Mouse (Mus musculus): ENCODE results near the gene Pimreg.

The Pimreg gene

GRCm38 (mm10) chr11:72041768-72042607 is at the start of gene Pimreg:
Pimreg (plus strand) TSS chr11:72042032.
- DNase-seq = peak; percentile 81 to 90

GRCm38 (mm10) chr11:71992438-71992837 is 49.4 kb upstream of the Pimreg start:
- no peak for DNase-seq

- no peak for DNase-seq
Observed at GRCm38 (mm10) chr11:71995968-71996511, 45.8 kb upstream of the Pimreg start.

GRCm38 (mm10) chr11:71996805-71997204 is 45.0 kb upstream of the Pimreg start:
- no peak for DNase-seq

GRCm38 (mm10) chr11:72000194-72000593 is 41.6 kb upstream of the Pimreg start:
- no peak for DNase-seq

- peak; percentile 70 to 81 for DNase-seq
Observed at GRCm38 (mm10) chr11:72002138-72002853, 39.5 kb upstream of the Pimreg start.

GRCm38 (mm10) chr11:72003171-72003570 is 38.7 kb upstream of the Pimreg start:
- peak; percentile 35 to 47 for DNase-seq

- DNase-seq = no peak
Observed at GRCm38 (mm10) chr11:72005547-72005946, 36.3 kb upstream of the Pimreg start.

GRCm38 (mm10) chr11:72010367-72010766 is 31.5 kb upstream of the Pimreg start:
- DNase-seq = no peak

- peak in 1 of 2 experiments; percentile 39 for DNase-seq
Observed at GRCm38 (mm10) chr11:72010940-72011722, 30.7 kb upstream of the Pimreg start.

GRCm38 (mm10) chr11:72011955-72012354 is 29.9 kb upstream of the Pimreg start:
- no peak for DNase-seq

GRCm38 (mm10) chr11:72014674-72015073 is 27.2 kb upstream of the Pimreg start:
- no peak for DNase-seq

- no peak for DNase-seq
Observed at GRCm38 (mm10) chr11:72016518-72017252, 25.1 kb upstream of the Pimreg start.

GRCm38 (mm10) chr11:72017253-72017601 is 24.6 kb upstream of the Pimreg start:
- no peak for DNase-seq

GRCm38 (mm10) chr11:72021015-72021414 is 20.8 kb upstream of the Pimreg start:
- DNase-seq = no peak

GRCm38 (mm10) chr11:72022827-72023226 is 19.0 kb upstream of the Pimreg start:
- DNase-seq = no peak

- peak; percentile 40 to 62 for DNase-seq
Observed at GRCm38 (mm10) chr11:72023581-72023980, 18.3 kb upstream of the Pimreg start.

- DNase-seq = peak; percentile 75 to 89
Observed at GRCm38 (mm10) chr11:72024193-72024781, 17.5 kb upstream of the Pimreg start.

GRCm38 (mm10) chr11:72025843-72026242 is 16.0 kb upstream of the Pimreg start:
- peak in 1 of 2 experiments; percentile 46 for DNase-seq

- DNase-seq = no peak
Observed at GRCm38 (mm10) chr11:72026516-72026915, 15.3 kb upstream of the Pimreg start.

- no peak for DNase-seq
Observed at GRCm38 (mm10) chr11:72027836-72028235, 14.0 kb upstream of the Pimreg start.

- peak; percentile 54 to 76 for DNase-seq
Observed at GRCm38 (mm10) chr11:72029143-72029542, 12.7 kb upstream of the Pimreg start.

Data from cerebellum, postnatal 25 days (tissue).